Mouse (Mus musculus) spleen, adult 2 months (tissue): Measurements from ENCODE around the gene E2f2.

Experiments used
- CTCF ChIP-seq: fragments of 200-500 bp; IDR thresholded peaks from 2 replicates; pipeline ENCODE4 v1.5.1; 2011; ENCODE audit warnings: mild to moderate bottlenecking, inconsistent platforms; ENCODE audit not compliant: insufficient read depth, insufficient read length, insufficient replicate concordance; ENCODE audit errors: extremely low read depth
- POLR2A ChIP-seq: fragments of 200-500 bp; IDR thresholded peaks from 2 replicates; pipeline ENCODE4 v1.6.1; 2011; ENCODE audit warnings: low read depth, low read length, inconsistent platforms

GRCm38 (mm10) chr4:136172011-136172541 is at the start of gene E2f2:
- TF ChIP-seq POLR2A (no peak), CTCF (no peak)
